Mouse (Mus musculus): ENCODE results near the gene Rtf2. TPM values are rescaled to one million over a fixed set of nuclear protein-coding genes. Genes with fewer than 3 reads are reported as not detected.

Rtf2 gene
- polyA plus RNA-seq, 1 experiment: 4.2 TPM

- no peaks in the 10 kb centered on the region for H3K9me3 ChIP-seq (ENCODE audit: control insufficient read depth, low read length)
- H3K4me3 ChIP-seq (replicated peaks): no peak overlapping the region
- no peaks in the 10 kb centered on the region for H3K27me3 ChIP-seq (ENCODE audit: control insufficient read depth)
- H3K36me3 ChIP-seq (ENCODE audit: control insufficient read depth): peaks cover 21% of the 10 kb centered on the region
- no peak for TF ChIP-seq GATA1 (IDR thresholded peaks at IDR 0.05; ENCODE audit: low read length)
- no peak for TF ChIP-seq TAL1 (IDR thresholded peaks at IDR 0.05; ENCODE audit: low read length)
- no peaks in the 10 kb centered on the region for H3K4me1 ChIP-seq (ENCODE audit: control insufficient read depth)
Observed at GRCm38 (mm10) chr2:172473591-172473990, 33.2 kb downstream of the Rtf2 start.

- Histone ChIP-seq H3K36me3 (ENCODE audit: control insufficient read depth) (peaks cover 8% of the 10 kb centered on the region), H3K4me3 (replicated peaks) (no peak overlapping the region), H3K27me3 (ENCODE audit: control insufficient read depth) (no peaks in the 10 kb centered on the region), H3K9me3 (ENCODE audit: control insufficient read depth, low read length) (no peaks in the 10 kb centered on the region), H3K4me1 (ENCODE audit: control insufficient read depth) (no peaks in the 10 kb centered on the region)
- TF ChIP-seq TAL1 (IDR thresholded peaks at IDR 0.05; ENCODE audit: low read length) (no peak), GATA1 (IDR thresholded peaks at IDR 0.05; ENCODE audit: low read length) (no peak)
Observed at GRCm38 (mm10) chr2:172474970-172475369, 34.6 kb downstream of the Rtf2 start.

GRCm38 (mm10) chr2:172476707-172477260 lies 36.4 kb downstream of the Rtf2 start:
- H3K36me3 ChIP-seq (ENCODE audit: control insufficient read depth): peaks cover under 1% of the 10 kb centered on the region; the same call in 1 of the 2 replicates
- TF ChIP-seq GATA1 (IDR thresholded peaks at IDR 0.05; ENCODE audit: low read length) (no peak), TAL1 (IDR thresholded peaks at IDR 0.05; ENCODE audit: low read length) (no peak)
- H3K4me1 ChIP-seq (ENCODE audit: control insufficient read depth): no peaks in the 10 kb centered on the region
- H3K4me3 ChIP-seq (replicated peaks): no peak overlapping the region
- H3K9me3 ChIP-seq (ENCODE audit: control insufficient read depth, low read length): no peaks in the 10 kb centered on the region
- H3K27me3 ChIP-seq (ENCODE audit: control insufficient read depth): no peaks in the 10 kb centered on the region

- H3K36me3 ChIP-seq (ENCODE audit: control insufficient read depth): no peaks in the 10 kb centered on the region
- no peak overlapping the region for H3K4me3 ChIP-seq (replicated peaks)
- H3K4me1 ChIP-seq (ENCODE audit: control insufficient read depth): no peaks in the 10 kb centered on the region
- H3K27me3 ChIP-seq (ENCODE audit: control insufficient read depth): no peaks in the 10 kb centered on the region
- TF ChIP-seq GATA1 (IDR thresholded peaks at IDR 0.05; ENCODE audit: low read length): no peak
- TF ChIP-seq TAL1 (IDR thresholded peaks at IDR 0.05; ENCODE audit: low read length): no peak
- H3K9me3 ChIP-seq (ENCODE audit: control insufficient read depth, low read length): no peaks in the 10 kb centered on the region
Observed at GRCm38 (mm10) chr2:172477350-172477749, 37.0 kb downstream of the Rtf2 start.

- Histone ChIP-seq H3K4me1 (ENCODE audit: control insufficient read depth) (no peaks in the 10 kb centered on the region), H3K9me3 (ENCODE audit: control insufficient read depth, low read length) (no peaks in the 10 kb centered on the region), H3K36me3 (ENCODE audit: control insufficient read depth) (no peaks in the 10 kb centered on the region), H3K27me3 (ENCODE audit: control insufficient read depth) (no peaks in the 10 kb centered on the region), H3K4me3 (replicated peaks) (no peak overlapping the region)
- TF ChIP-seq GATA1 (IDR thresholded peaks at IDR 0.05; ENCODE audit: low read length): no peak
Observed at GRCm38 (mm10) chr2:172477860-172478259, 37.5 kb downstream of the Rtf2 start.

GRCm38 (mm10) chr2:172480296-172480695 lies 39.9 kb downstream of the Rtf2 start:
- no peaks in the 10 kb centered on the region for H3K4me1 ChIP-seq (ENCODE audit: control insufficient read depth)
- H3K4me3 ChIP-seq (replicated peaks): no peak overlapping the region
- H3K9me3 ChIP-seq (ENCODE audit: control insufficient read depth, low read length): no peaks in the 10 kb centered on the region
- no peak for TF ChIP-seq TAL1 (IDR thresholded peaks at IDR 0.05; ENCODE audit: low read length)
- no peak for TF ChIP-seq GATA1 (IDR thresholded peaks at IDR 0.05; ENCODE audit: low read length)
- no peaks in the 10 kb centered on the region for H3K27me3 ChIP-seq (ENCODE audit: control insufficient read depth)
- H3K36me3 ChIP-seq (ENCODE audit: control insufficient read depth): no peaks in the 10 kb centered on the region

- H3K36me3 ChIP-seq (ENCODE audit: control insufficient read depth): no peaks in the 10 kb centered on the region
- no peaks in the 10 kb centered on the region for H3K4me1 ChIP-seq (ENCODE audit: control insufficient read depth)
- H3K27me3 ChIP-seq (ENCODE audit: control insufficient read depth): no peaks in the 10 kb centered on the region
- H3K9me3 ChIP-seq (ENCODE audit: control insufficient read depth, low read length): no peaks in the 10 kb centered on the region
- TF ChIP-seq GATA1 (IDR thresholded peaks at IDR 0.05; ENCODE audit: low read length): no peak
- no peak for TF ChIP-seq TAL1 (IDR thresholded peaks at IDR 0.05; ENCODE audit: low read length)
- no peak overlapping the region for H3K4me3 ChIP-seq (replicated peaks)
Observed at GRCm38 (mm10) chr2:172481654-172482385, 41.5 kb downstream of the Rtf2 start.

GRCm38 (mm10) chr2:172483766-172484413 lies 43.5 kb downstream of the Rtf2 start:
- Histone ChIP-seq H3K36me3 (ENCODE audit: control insufficient read depth) (no peaks in the 10 kb centered on the region), H3K4me1 (ENCODE audit: control insufficient read depth) (no peaks in the 10 kb centered on the region), H3K27me3 (ENCODE audit: control insufficient read depth) (no peaks in the 10 kb centered on the region), H3K4me3 (replicated peaks) (no peak overlapping the region), H3K9me3 (ENCODE audit: control insufficient read depth, low read length) (no peaks in the 10 kb centered on the region)
- TF ChIP-seq GATA1 (IDR thresholded peaks at IDR 0.05; ENCODE audit: low read length) (no peak), TAL1 (IDR thresholded peaks at IDR 0.05; ENCODE audit: low read length) (no peak)

GRCm38 (mm10) chr2:172484696-172485370 lies 44.5 kb downstream of the Rtf2 start:
- TF ChIP-seq GATA1 (IDR thresholded peaks at IDR 0.05; ENCODE audit: low read length) (no peak), TAL1 (IDR thresholded peaks at IDR 0.05; ENCODE audit: low read length) (no peak)
- Histone ChIP-seq H3K4me1 (ENCODE audit: control insufficient read depth) (no peaks in the 10 kb centered on the region), H3K27me3 (ENCODE audit: control insufficient read depth) (no peaks in the 10 kb centered on the region), H3K36me3 (ENCODE audit: control insufficient read depth) (no peaks in the 10 kb centered on the region), H3K9me3 (ENCODE audit: control insufficient read depth, low read length) (no peaks in the 10 kb centered on the region), H3K4me3 (replicated peaks) (no peak overlapping the region)
